8 mouse cellular contexts compared by ENCODE assay signal in the genomic region with DNA sequence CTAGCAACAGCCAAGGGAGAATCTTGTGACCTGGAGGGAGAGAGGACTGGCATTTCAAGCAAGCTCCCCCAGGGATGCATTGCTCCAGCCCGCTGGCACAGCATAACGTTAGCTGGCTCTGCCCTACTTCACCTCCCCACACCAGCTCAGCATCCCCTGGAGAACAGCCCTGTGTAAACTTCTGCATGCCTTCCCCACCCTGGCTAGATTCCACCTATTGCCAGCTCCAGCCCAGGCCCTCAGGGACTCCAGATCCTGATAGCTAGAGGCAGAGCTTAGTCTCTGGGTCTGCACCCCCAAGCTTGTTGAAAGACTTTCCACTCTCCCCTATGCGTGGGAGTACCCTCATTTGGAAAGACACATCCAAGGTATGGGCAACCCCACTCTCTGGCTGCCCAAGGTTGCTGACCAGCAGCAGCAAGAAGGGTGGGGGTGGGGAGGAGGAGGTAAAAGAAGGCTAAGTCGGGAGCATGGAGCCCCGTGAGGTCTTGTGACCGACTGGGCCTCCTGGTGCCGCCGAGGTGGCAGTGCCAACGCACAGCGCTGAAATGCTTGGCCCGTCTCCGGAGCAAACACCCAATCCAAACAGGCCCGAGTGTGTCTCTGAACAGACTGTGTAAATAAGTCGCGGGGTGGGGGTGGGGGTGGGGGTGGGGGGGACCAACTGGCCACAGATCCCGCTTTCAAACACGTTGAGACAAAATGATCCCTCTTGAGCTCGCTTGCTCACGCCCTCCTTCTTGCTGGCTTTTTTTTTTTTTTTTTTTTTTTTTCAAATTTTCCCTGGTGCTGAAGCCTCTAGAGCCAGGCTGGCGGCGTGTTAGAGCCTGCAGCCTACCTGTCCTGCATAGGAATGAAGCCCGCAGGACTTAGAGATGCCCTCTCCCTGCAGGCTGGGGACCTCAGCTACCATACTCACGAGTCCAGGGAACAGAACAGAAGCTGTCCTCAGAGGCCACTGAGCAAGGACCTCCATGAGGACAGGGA.
DNase-seq lines count a peak whose midpoint lies in the region; ATAC-seq and TF ChIP-seq lines count a peak whose summit lies in the region.

No protein-coding gene starts in this region.

- TF ChIP-seq EP300 in liver, embryonic 14.5 days (IDR thresholded peaks at IDR 0.05; ENCODE audit: low read depth) = no peak

- H3K9ac ChIP-seq in forebrain, embryonic 15.5 days (replicated peaks) = no peak overlapping the region
- H3K9ac ChIP-seq in forebrain, embryonic 11.5 days (ENCODE audit: low read length) = no peak overlapping the region
- H3K9ac ChIP-seq in liver, embryonic 14.5 days (replicated peaks) = no peak overlapping the region

- H3K4me2 ChIP-seq in forebrain, embryonic 15.5 days (replicated peaks) = no peak overlapping the region
- H3K4me2 ChIP-seq in forebrain, embryonic 11.5 days (ENCODE audit: low read depth, low read length, severe bottlenecking) = no peak overlapping the region
- peak overlapping the region; percentile 31 for H3K4me2 ChIP-seq in liver, embryonic 14.5 days (ENCODE audit: low read depth)

- no peaks in the 10 kb centered on the region for H3K27me3 ChIP-seq in forebrain, embryonic 15.5 days
- H3K27me3 ChIP-seq in forebrain, embryonic 11.5 days (ENCODE audit: control insufficient read depth, insufficient read depth, low read length) = no peaks in the 10 kb centered on the region
- no peaks in the 10 kb centered on the region for H3K27me3 ChIP-seq in liver, embryonic 14.5 days (ENCODE audit: control insufficient read depth, insufficient read depth, low read length)

- WGBS in forebrain, embryonic 15.5 days = 75% methylated on average over 23 of the region's 23 CpGs
- 82% methylated on average over 23 of the region's 23 CpGs for WGBS in forebrain, embryonic 11.5 days
- WGBS in liver, embryonic 14.5 days (ENCODE audit: insufficient replicate concordance) = 63% methylated on average over 23 of the region's 23 CpGs

- peak; percentile 35; the same call in 1 of the 2 replicates for ATAC-seq in forebrain, embryonic 15.5 days (replicated peaks)
- ATAC-seq in forebrain, embryonic 11.5 days (replicated peaks; ENCODE audit: low FRiP score) = no peak
- ATAC-seq in liver, embryonic 14.5 days (ENCODE audit: insufficient read depth) = no peak

- peaks cover 9% of the 10 kb centered on the region for H3K4me1 ChIP-seq in forebrain, embryonic 15.5 days
- no peaks in the 10 kb centered on the region; the same call in 1 of the 2 replicates for H3K4me1 ChIP-seq in forebrain, embryonic 11.5 days (replicated peaks; ENCODE audit: control insufficient read depth, insufficient read depth, low read length)
- peaks cover 0 to 12% of the 10 kb centered on the region in 2 experiments; a peak in 3 of 4 replicates for H3K4me1 ChIP-seq in liver, embryonic 14.5 days (replicated peaks; ENCODE audit: control insufficient read depth in 2 of 2, insufficient read depth in 2 of 2, low read length in 1 of 2)

- no peak for DNase-seq in forebrain, embryonic 11.5 days (ENCODE audit: low spot score)
- DNase-seq in Muller cell, postnatal 12 days (ENCODE audit: inconsistent ontology term) = peak; percentile 68
- DNase-seq in fibroblast of lung, adult 2 months (ENCODE audit: low read depth) = peak; percentile 54
- no peak for DNase-seq in liver, embryonic 14.5 days (ENCODE audit: low read depth in 3 of 3, low spot score in 3 of 3)
- DNase-seq in B cell, adult 2 months = no peak
- no peak for DNase-seq in kidney, postnatal 36 days
- DNase-seq in c-Kit-positive CD71-positive TER-119-positive erythroid progenitor cells, embryonic 14.5 days (ENCODE audit: low spot score) = no peak

- no peaks in the 10 kb centered on the region for H3K36me3 ChIP-seq in forebrain, embryonic 15.5 days
- H3K36me3 ChIP-seq in forebrain, embryonic 11.5 days (ENCODE audit: control insufficient read depth, insufficient read depth, low read length) = no peaks in the 10 kb centered on the region; the same call in 1 of the 2 replicates
- H3K36me3 ChIP-seq in liver, embryonic 14.5 days (replicated peaks; ENCODE audit: control insufficient read depth, insufficient read depth, low read depth) = no peaks in the 10 kb centered on the region

- no peak for TF ChIP-seq CTCF in liver, embryonic 14.5 days (IDR thresholded peaks at IDR 0.05; ENCODE audit: low read depth)

- H3K9me3 ChIP-seq in forebrain, embryonic 15.5 days = no peaks in the 10 kb centered on the region
- no peaks in the 10 kb centered on the region; the same call in 1 of the 2 replicates for H3K9me3 ChIP-seq in forebrain, embryonic 11.5 days (ENCODE audit: control insufficient read depth, low read length)
- H3K9me3 ChIP-seq in liver, embryonic 14.5 days (ENCODE audit: control insufficient read depth, low read length) = no peaks in the 10 kb centered on the region

- H3K27ac ChIP-seq in forebrain, embryonic 15.5 days (replicated peaks) = peak overlapping the region; percentile 23; the same call in 1 of the 2 replicates
- no peak overlapping the region for H3K27ac ChIP-seq in forebrain, embryonic 11.5 days (ENCODE audit: low read depth, low read length)
- H3K27ac ChIP-seq in liver, embryonic 14.5 days = no peak overlapping the region

- H3K4me3 ChIP-seq in forebrain, embryonic 15.5 days = no peak overlapping the region
- H3K4me3 ChIP-seq in forebrain, embryonic 11.5 days (ENCODE audit: low read depth, low read length) = no peak overlapping the region
- no peak overlapping the region for H3K4me3 ChIP-seq in liver, embryonic 14.5 days (ENCODE audit: insufficient read depth in 1 of 2, low read depth in 2 of 2, low read length in 2 of 2)

Comparison
In these comparisons a context has a peak if more than half of its experiments do, and no peak if none do; other contexts are left out.
1. DNase-seq: peak in Muller cell, postnatal 12 days (single experiment) and fibroblast of lung, adult 2 months (single experiment); none in forebrain, embryonic 11.5 days (single experiment), liver, embryonic 14.5 days (0 of 3), B cell, adult 2 months (0 of 2), kidney, postnatal 36 days (0 of 2) and c-Kit-positive CD71-positive TER-119-positive erythroid progenitor cells, embryonic 14.5 days (single experiment).